Mouse (Mus musculus): ENCODE data around the gene Proca1. TPM values are rescaled to one million over a fixed set of nuclear protein-coding genes. Genes with fewer than 3 reads are reported as not detected.

The Proca1 gene
- total RNA-seq (2021) = 1 to 10 TPM in 1 of 2 experiments, under 1 TPM in 1; 0.89 to 1.6 TPM
- long read RNA-seq, experiment 1, partial matches to known transcripts = 0 of 2 reads
- long read RNA-seq, experiment 1, other reads (novel, unspliced or antisense) = 2 of 2 reads
- long read RNA-seq, experiment 2, partial matches to known transcripts = 0 of 2 reads
- long read RNA-seq, experiment 2, other reads (novel, unspliced or antisense) = 1 of 2 reads

GRCm38 (mm10) chr11:78193113-78193512 lies at the start of gene Proca1:
TSS of gene Proca1 (plus strand) at chr11:78193392.
- no peak for DNase-seq

DNA sequence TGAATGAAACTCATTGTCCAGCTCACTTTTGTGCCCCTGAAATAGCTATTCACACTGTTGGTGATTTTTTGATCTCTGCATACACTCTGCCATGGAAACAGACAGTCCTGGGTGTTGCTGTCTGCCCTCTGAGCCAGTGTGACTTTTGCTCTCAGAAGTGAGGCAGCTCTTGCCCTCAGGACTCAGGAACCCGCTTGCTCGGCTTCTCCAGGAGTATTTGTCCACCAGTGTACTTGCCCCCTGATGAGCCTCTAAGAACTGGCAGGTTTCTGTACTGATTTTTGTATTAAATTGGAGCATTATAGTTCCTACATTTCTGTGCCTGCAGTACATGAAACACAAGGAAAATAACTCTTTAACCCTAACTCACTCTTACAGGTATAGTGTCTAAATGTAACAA lies 49.7 kb upstream of the Proca1 start:
- no peak for DNase-seq

DNA sequence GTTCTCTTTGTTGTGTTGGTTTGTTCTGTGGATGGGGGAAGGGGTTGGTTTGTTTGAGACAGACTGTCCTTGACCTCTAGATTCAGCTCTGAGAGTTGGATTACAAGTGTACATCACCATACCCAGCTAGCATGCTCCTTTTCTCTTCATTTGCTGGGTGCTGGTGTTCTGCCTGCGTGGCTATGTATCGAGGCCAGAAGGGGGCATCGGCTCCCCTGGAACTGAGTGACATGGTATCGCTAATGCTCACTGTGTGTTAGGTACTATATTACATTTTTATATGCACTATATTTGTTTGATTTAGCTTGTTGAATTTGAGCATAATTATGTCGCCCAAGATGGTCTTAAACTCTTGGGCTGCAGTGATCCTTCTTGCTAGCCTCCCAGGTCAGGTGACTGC lies 47.0 kb upstream of the Proca1 start:
- DNase-seq = no peak

- DNase-seq = peak; percentile 42 to 53
Measured at GRCm38 (mm10) chr11:78146707-78147543, 46.3 kb upstream of the Proca1 start.

GRCm38 (mm10) chr11:78151161-78151560 lies 42.0 kb upstream of the Proca1 start:
- DNase-seq = no peak

DNA sequence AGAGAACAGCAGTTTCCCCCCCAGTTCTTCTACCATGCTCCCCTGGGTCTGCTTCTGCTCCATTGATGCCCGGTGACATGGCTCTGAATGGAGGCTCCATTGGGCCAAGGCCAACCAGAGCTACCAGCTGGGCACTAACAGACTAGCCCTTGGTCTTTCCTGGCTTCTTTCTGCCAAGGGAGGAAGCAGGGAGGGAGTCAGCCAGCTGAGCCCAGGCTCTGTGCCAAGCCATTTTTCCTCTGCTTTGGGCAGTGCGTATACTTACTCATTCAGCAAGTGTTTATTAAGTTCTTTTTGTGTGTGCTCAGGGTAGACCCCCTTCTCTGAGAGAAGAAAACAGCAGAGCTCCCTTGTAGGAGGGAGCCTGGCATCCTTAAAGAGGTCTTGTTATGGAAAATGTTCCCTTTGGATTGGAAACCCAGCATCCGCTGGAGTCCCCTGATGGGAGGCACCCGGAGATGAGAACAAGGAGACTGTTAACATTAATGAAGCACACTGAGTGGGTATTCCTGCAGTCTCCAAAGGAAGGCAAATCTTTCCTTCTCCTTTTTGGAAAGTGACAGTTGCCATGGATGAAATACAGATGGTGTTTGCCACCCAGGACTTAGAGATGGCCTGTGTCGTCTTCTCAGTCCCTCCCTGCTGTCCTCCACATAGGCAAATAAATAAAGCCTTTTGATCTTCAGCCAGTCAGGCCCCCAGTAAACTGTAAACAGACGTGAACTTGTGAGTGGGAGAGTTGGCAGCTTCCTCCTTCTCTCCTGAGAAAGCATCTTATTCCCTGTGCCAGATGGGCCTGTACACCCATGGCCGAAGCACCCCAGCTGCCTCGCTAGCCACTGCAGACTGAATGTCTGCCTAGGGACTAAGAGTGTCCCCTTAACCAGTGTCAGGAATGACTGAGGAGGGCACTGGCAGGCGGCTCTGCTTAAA lies 40.6 kb upstream of the Proca1 start:
- DNase-seq = peak; percentile 79 to 81

DNA sequence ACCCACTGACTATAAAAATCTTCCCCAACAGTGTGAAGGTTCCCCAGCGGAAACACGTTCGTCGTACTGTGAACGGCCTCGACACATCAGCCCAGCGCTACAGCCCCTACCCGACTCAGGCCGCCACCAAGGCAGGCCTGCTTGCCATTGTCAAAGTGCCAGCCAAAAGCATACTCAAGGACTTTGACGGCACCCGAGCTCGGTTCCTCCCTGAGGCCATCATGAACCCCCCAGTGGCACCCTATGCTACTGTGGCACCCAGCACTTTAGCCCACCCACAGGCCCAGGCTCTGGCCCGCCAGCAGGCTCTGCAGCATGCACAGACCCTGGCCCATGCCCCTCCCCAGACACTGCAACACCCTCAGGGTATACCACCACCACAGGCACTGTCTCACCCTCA lies 39.4 kb upstream of the Proca1 start:
- no peak for DNase-seq

DNA sequence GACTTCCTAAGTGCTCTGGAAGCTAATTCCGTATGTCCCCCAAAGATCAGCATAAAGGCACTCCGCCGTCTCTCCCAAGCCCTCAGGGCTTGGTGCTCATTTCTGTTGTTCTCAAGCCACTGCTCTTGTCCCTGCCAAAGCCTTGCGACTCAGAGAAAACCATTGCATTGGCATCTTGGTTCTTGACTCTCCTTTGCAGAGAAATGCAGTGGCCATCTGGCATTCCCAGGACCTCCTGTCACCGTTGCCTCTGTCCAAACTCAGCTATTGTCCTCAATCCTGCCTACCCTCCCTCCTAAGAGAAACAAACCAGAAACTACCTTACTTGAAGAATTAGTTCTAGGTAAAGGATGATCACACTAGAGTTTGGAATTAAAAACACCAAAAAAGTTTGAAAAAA lies 37.5 kb upstream of the Proca1 start:
- DNase-seq = no peak

- DNase-seq = no peak
Measured at GRCm38 (mm10) chr11:78156156-78156699, 37.0 kb upstream of the Proca1 start.

DNA sequence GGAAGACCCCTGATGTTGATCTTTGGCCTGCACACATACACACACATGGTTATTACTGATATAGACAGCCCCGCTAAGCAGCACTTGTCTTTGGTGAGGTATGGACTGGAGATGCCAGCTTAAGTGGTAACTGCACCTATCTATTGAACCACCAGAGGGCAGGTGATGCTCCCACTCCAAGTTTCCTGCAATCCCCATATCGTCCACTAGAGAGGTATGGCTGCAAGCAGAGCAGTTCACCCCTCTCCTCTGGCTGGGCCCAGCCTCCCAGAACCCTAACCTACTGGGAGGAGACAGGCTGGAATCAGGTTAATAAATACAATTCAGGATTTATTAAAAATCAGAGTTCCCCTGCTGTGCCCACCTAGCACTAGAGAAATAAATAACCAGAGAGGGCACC lies 34.1 kb upstream of the Proca1 start:
- peak; percentile 80 to 84 for DNase-seq

DNA sequence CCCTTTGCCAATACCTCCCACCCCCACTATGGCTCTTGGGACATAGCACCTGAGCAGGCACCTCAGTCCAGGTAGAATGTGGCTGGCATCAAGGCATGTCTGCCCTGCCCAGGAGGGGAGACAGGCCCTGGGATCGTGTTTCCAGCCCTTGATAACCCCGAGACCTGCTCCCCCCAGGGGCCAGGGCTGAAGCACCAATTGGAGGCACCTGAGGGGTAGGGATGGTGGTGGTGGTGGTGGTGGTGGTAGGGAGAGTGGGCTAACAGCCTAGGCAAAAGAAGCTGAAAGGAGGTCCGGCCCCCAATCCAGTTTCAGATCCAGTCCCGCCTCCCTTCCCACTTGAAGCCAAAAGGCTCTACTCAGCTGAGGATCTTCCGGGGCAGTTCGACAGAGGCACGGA lies 33.6 kb upstream of the Proca1 start:
- no peak for DNase-seq

- DNase-seq = no peak
Measured at GRCm38 (mm10) chr11:78160171-78160570, 33.0 kb upstream of the Proca1 start.

DNA sequence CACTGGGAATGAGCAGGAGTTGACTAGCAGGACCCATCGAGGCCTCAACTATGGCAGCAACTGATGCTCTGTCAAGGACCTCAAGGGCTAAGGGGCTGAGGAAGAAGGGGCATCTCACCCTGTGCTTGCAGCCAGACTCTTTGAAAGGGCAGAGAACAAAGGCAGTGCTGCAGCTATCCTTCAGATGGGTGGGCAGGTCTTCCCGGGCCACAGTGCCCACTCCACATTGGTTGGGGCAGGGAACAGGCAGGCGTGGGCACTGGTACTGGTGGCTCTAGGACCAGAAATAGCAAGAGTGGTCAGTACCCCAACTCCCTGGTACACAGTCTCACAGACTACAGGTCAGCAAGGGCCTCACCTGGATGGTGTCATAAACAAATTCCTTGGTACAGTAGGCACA lies 32.5 kb upstream of the Proca1 start:
- no peak for DNase-seq

DNA sequence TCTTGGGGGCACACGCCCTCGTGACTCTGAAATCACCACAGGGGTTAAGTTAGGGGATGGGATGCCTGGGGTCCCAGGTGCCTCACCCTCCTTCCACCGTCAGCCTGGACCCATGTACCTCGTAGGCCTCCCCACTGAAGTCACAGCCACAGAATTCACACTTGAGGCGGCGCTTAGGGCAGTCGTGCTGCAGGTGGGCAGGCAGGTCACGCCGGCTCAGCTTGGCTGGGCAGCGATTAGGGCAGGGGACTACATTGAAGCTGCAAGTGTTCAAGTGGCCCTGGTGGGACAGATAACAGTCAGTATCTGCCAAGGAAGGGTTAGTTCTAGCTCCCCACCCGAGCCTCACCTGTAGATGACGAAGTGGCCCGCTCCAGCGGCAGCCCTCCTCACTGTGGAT lies 32.0 kb upstream of the Proca1 start:
- DNase-seq = no peak

DNA sequence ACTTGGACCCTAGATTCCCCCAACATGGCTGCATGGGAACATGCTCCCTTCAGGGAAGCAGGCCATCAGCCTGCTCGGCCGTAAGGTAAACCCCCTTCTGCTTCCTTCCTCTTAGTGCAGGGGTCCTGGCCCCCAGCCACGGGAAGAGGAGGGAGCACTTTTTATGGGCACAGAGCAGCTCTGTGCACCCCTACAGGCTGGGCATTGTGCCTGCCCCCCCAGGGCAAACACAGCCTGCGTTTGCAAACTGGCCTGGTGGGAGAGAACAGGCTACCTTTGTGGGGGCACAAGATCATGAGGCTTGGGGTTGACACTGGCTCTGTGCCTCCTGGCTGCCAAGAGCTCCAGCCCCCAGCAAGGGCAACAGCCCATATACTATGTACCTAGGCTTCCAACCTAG lies 31.2 kb upstream of the Proca1 start:
- no peak for DNase-seq

GRCm38 (mm10) chr11:78162504-78162903 lies 30.7 kb upstream of the Proca1 start:
- DNase-seq = no peak

GRCm38 (mm10) chr11:78163045-78163444 lies 30.1 kb upstream of the Proca1 start:
- no peak for DNase-seq

- peak; percentile 69 to 73 for DNase-seq
Measured at GRCm38 (mm10) chr11:78163681-78164603, 29.2 kb upstream of the Proca1 start.

DNA sequence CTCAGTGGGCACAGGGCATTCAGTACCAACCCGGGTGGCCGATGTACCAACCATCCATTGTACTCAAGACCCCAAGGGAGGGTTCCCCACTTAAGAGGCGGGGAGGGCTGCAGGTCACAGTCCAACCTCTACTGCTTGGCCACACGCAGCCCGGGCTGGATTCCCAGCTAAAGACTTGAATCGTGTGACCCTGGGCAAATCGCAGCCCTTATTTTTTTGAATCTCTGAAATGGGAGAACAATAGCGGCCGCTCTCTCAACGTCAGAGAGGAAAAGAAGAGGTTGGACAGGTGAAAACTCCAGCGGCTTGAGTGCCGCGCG lies 28.6 kb upstream of the Proca1 start:
- DNase-seq = no peak

DNA sequence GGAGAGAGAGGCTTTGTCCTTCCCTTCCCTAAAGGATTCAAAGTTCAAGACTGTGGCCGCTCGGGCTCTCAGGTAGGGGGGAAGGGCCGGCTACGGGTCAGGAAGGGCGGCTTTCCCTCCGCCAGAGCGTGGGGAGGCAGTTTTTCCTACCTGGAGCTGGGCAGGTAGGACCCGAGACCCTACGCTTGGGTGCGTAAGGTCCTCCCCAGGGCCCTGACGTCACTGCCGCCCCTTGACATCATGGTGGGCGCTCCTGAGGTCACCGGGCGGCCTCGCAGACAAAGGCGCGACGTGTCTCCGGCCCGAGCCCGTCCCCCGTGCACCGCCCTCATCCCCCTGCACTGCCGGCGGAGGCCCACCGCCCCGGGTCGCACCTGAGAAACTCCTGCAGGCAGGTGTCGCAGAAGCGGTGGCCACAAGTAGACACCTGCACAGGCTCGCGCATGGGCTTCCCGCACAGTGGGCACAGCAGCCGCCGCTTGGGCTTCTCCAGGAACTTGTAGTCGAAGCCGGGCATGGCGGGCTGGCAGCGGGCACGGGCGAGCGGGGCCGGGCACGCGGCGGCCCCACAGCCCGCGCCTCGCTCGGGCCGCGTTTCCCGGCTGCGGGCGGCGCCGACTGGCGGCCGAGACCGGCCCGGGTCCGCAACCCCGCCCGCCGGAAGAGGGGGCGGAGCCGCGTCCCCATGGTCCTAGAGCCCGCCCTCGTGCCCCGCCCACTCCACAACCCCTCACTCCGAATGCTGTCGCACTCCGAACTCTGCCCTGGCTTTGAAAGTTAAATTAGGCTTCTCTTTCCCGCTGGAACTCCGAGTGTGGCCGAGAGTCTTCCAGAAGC lies 28.1 kb upstream of the Proca1 start, which contains the start of gene Traf4:
TSS of gene Traf4 (minus strand) at position 666 of the 837 bp plus-strand sequence.
- peak; percentile 88 to 90 for DNase-seq

DNA sequence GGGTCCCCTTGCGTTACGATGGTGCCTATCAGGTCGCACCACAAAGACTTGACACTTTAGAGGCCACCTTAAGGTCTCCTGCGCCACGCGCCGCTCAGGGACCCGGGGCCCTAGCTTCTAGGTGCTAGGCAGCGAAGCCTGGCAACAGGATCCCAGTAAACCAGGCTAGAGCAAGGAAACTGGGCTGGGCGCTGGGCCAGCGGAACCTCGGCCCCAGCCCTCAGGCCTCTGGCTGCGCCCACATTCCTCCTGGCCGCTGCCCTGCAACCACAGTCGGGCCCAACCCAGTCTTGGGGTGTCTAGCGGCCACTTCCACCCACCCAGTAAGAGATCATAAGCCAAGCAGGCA lies 27.5 kb upstream of the Proca1 start:
- DNase-seq = no peak
